Mouse (Mus musculus) natural killer cell, adult 2 months (primary cell): Measurements from ENCODE around the gene Upf1.
A peak's percentile ranks its signal among the peaks of the same experiment; 100 is the strongest.

Experiments
- DNase-seq, 2 experiments: peaks; one replicate each; pipeline ENCODE4 v3.0.0; 2022; ENCODE audit warnings: low spot score in 2 of 2

Upf1 gene

GRCm38 (mm10) chr8:70359411-70359810 is 6.3 kb upstream of the Upf1 start:
- DNase-seq, result no peak

GRCm38 (mm10) chr8:70356111-70356510 is 3.0 kb upstream of the Upf1 start:
- DNase-seq, result no peak

GRCm38 (mm10) chr8:70354004-70354403 is 926 bp upstream of the Upf1 start:
- no peak for DNase-seq

- DNase-seq, result no peak
Measured at GRCm38 (mm10) chr8:70352657-70353151, 374 bp downstream of the Upf1 start.

- DNase-seq, result no peak
Measured at GRCm38 (mm10) chr8:70352000-70352384, 1.1 kb downstream of the Upf1 start.

- no peak for DNase-seq
Measured at GRCm38 (mm10) chr8:70351035-70351999, 1.8 kb downstream of the Upf1 start.

GRCm38 (mm10) chr8:70347860-70348420 is 5.1 kb downstream of the Upf1 start:
- DNase-seq, result no peak

- no peak for DNase-seq
Measured at GRCm38 (mm10) chr8:70347443-70347842, 5.6 kb downstream of the Upf1 start.

GRCm38 (mm10) chr8:70344279-70344678 is 8.8 kb downstream of the Upf1 start:
- DNase-seq, result no peak

GRCm38 (mm10) chr8:70343696-70344095 is 9.4 kb downstream of the Upf1 start:
- peak; percentile 36 to 39 for DNase-seq

GRCm38 (mm10) chr8:70343076-70343475 is 10.0 kb downstream of the Upf1 start:
- no peak for DNase-seq

GRCm38 (mm10) chr8:70342007-70342406 is 11.1 kb downstream of the Upf1 start:
- DNase-seq, result peak; percentile 82 to 93

- DNase-seq, result no peak
Measured at GRCm38 (mm10) chr8:70340659-70341058, 12.4 kb downstream of the Upf1 start.

- DNase-seq, result peak; percentile 64 to 79
Measured at GRCm38 (mm10) chr8:70338931-70339330, 14.1 kb downstream of the Upf1 start.

- no peak for DNase-seq
Measured at GRCm38 (mm10) chr8:70332878-70333202, 20.2 kb downstream of the Upf1 start.

GRCm38 (mm10) chr8:70332070-70332877 is 20.8 kb downstream of the Upf1 start:
- no peak for DNase-seq

GRCm38 (mm10) chr8:70331526-70331925 is 21.6 kb downstream of the Upf1 start:
- no peak for DNase-seq

- no peak for DNase-seq
Measured at GRCm38 (mm10) chr8:70330741-70331364, 22.2 kb downstream of the Upf1 start.

GRCm38 (mm10) chr8:70329835-70330740 is 23.0 kb downstream of the Upf1 start:
- DNase-seq, result no peak

- DNase-seq, result no peak
Measured at GRCm38 (mm10) chr8:70329124-70329834, 23.8 kb downstream of the Upf1 start, which contains the start of gene Gdf1. Gene Gdf1 (plus strand): TSS chr8:70329817.
